ENCODE assay signal across 8 mouse cellular contexts in genomic region chr14:54876539-54877047, GRCm38 (mm10). TPM values are rescaled to one million over a fixed set of nuclear protein-coding genes. Genes with fewer than 3 reads are reported as not detected.
DNase-seq lines count a peak whose midpoint lies in the region; ATAC-seq and TF ChIP-seq lines count a peak whose summit lies in the region.

No protein-coding gene starts in this region.

- TF ChIP-seq CTCF in cortical plate, adult 2 months (IDR thresholded peaks at IDR 0.05; ENCODE audit: extremely low read depth, insufficient read depth, low read length): no peak

- intact Hi-C loops in left cerebral cortex, postnatal 14 days (cut with DNase I): no loop called here

- TF ChIP-seq POLR2A in cortical plate, adult 2 months (IDR thresholded peaks at IDR 0.05; ENCODE audit: extremely low read depth, insufficient read depth, low read length): peak; percentile 72

- H3K4me1 ChIP-seq in cortical plate, adult 2 months (ENCODE audit: control insufficient read depth, insufficient read depth, low read length): no peaks in the 10 kb centered on the region; the same call in 1 of the 2 replicates

- peak overlapping the region; percentile 91 for H3K27ac ChIP-seq in cortical plate, adult 2 months (ENCODE audit: insufficient read depth, low read length)

- H3K4me3 ChIP-seq in cortical plate, adult 2 months (ENCODE audit: insufficient read depth, low read length): peak overlapping the region; percentile 72

- DNase-seq in gastrocnemius, adult 8-10 months (ENCODE audit: low spot score in 2 of 2): peak; percentile 81 to 89
- peak; percentile 88 for DNase-seq in induced T-regulatory cell, adult 2 months (ENCODE audit: low read depth)
- DNase-seq in left cerebral cortex, postnatal 14 days (ENCODE audit: low spot score in 2 of 2): peak; percentile 91 to 93
- peak; percentile 94 for DNase-seq in right cerebral cortex, postnatal 25 days
- DNase-seq in urinary bladder, postnatal 36 days (ENCODE audit: low spot score in 2 of 2): peak; percentile 84 to 89

- peak; percentile 71 for ATAC-seq in activated CD4-positive, CD25-positive, alpha-beta regulatory T cell, adult 4 months
- ATAC-seq in megakaryocyte-erythroid progenitor cell, adult 5-6 weeks (replicated peaks; ENCODE audit: low FRiP score, low TSS enrichment, poor library complexity, severe bottlenecking): peak; percentile 74

RNA-seq across cellular contexts. Expression of gene Ppp1r3e, which starts 0.8 kb away (rescaled TPM):
- polyA plus RNA-seq in activated CD4-positive, CD25-positive, alpha-beta regulatory T cell, adult 4 months (2017; shearing (Covaris generic)): under 1 TPM in 1 of 2 experiments, not detected in 1; 0.93 TPM
- polyA plus RNA-seq in cortical plate, adult 2 months (2012; rRNA removed): 15.7 and 16.1 TPM in 2 replicates
- 1 to 10 TPM; 3.6 to 5.3 (median 4.0) TPM for total RNA-seq in gastrocnemius, adult 8-10 months (2022)
- 10 to 100 TPM; 18.2 to 19.1 TPM for total RNA-seq in left cerebral cortex, postnatal 14 days (2021)
- total RNA-seq in megakaryocyte-erythroid progenitor cell, adult 5-6 weeks (2014; fragmentation: Nextera tagmentation): 15.9 and 16.7 TPM in 2 replicates
- total RNA-seq in megakaryocyte-erythroid progenitor cell, adult 5-6 weeks (2017): 1.6 and 2.5 TPM in 2 replicates

RNA-seq across cellular contexts. Expression of gene Homez, which starts 5.8 kb away (rescaled TPM):
- polyA plus RNA-seq in activated CD4-positive, CD25-positive, alpha-beta regulatory T cell, adult 4 months (2017; shearing (Covaris generic)): 1 to 10 TPM; 5.1 to 8.0 TPM
- polyA plus RNA-seq in cortical plate, adult 2 months (2012; rRNA removed): 9.6 TPM in 2 replicates
- 1 to 10 TPM; 3.3 to 7.6 (median 5.2) TPM for total RNA-seq in gastrocnemius, adult 8-10 months (2022)
- total RNA-seq in left cerebral cortex, postnatal 14 days (2021): 10 to 100 TPM; 11.5 to 16.7 TPM
- total RNA-seq in megakaryocyte-erythroid progenitor cell, adult 5-6 weeks (2014; fragmentation: Nextera tagmentation): 1.2 and 16.1 TPM in 2 replicates
- total RNA-seq in megakaryocyte-erythroid progenitor cell, adult 5-6 weeks (2017): 1.5 and 6.1 TPM in 2 replicates

RNA-seq across cellular contexts. Expression of gene Bcl2l2, which starts 6.6 kb away (rescaled TPM):
- polyA plus RNA-seq in activated CD4-positive, CD25-positive, alpha-beta regulatory T cell, adult 4 months (2017; shearing (Covaris generic)): 1 to 10 TPM; 1.5 to 2.4 TPM
- polyA plus RNA-seq in cortical plate, adult 2 months (2012; rRNA removed): 109 and 115 TPM in 2 replicates
- 10 to 100 TPM; 23.8 to 31.4 (median 26.8) TPM for total RNA-seq in gastrocnemius, adult 8-10 months (2022)
- total RNA-seq in left cerebral cortex, postnatal 14 days (2021): 100 to 1,000 TPM; 104 to 105 TPM
- 7.3 and 9.4 TPM in 2 replicates for total RNA-seq in megakaryocyte-erythroid progenitor cell, adult 5-6 weeks (2014; fragmentation: Nextera tagmentation)
- total RNA-seq in megakaryocyte-erythroid progenitor cell, adult 5-6 weeks (2017): 3.3 and 7.5 TPM in 2 replicates

RNA-seq across cellular contexts. Expression of gene Gm20521, which starts 6.6 kb away (rescaled TPM):
- polyA plus RNA-seq in activated CD4-positive, CD25-positive, alpha-beta regulatory T cell, adult 4 months (2017; shearing (Covaris generic)): not detected
- polyA plus RNA-seq in cortical plate, adult 2 months (2012; rRNA removed): 0.15 and 0.50 TPM in 2 replicates
- total RNA-seq in gastrocnemius, adult 8-10 months (2022): 1 to 10 TPM in 3 of 4 experiments, under 1 TPM in 1; 0.83 to 7.4 (median 3.1) TPM
- 1 to 10 TPM in 1 of 2 experiments, under 1 TPM in 1; 0.40 to 2.1 TPM for total RNA-seq in left cerebral cortex, postnatal 14 days (2021)
- 1.4 TPM in 1 of 2 replicates, not detected in the other for total RNA-seq in megakaryocyte-erythroid progenitor cell, adult 5-6 weeks (2014; fragmentation: Nextera tagmentation)
- total RNA-seq in megakaryocyte-erythroid progenitor cell, adult 5-6 weeks (2017): not detected in 2 replicates

RNA-seq across cellular contexts. Expression of gene Pabpn1, which starts 15.7 kb away (rescaled TPM):
- polyA plus RNA-seq in activated CD4-positive, CD25-positive, alpha-beta regulatory T cell, adult 4 months (2017; shearing (Covaris generic)): 10 to 100 TPM; 22.8 to 30.8 TPM
- 414 and 456 TPM in 2 replicates for polyA plus RNA-seq in cortical plate, adult 2 months (2012; rRNA removed)
- total RNA-seq in gastrocnemius, adult 8-10 months (2022): 10 to 100 TPM; 44.2 to 55.9 (median 50.0) TPM
- total RNA-seq in left cerebral cortex, postnatal 14 days (2021): 100 to 1,000 TPM; 233 to 257 TPM
- 240 and 264 TPM in 2 replicates for total RNA-seq in megakaryocyte-erythroid progenitor cell, adult 5-6 weeks (2014; fragmentation: Nextera tagmentation)
- 332 and 476 TPM in 2 replicates for total RNA-seq in megakaryocyte-erythroid progenitor cell, adult 5-6 weeks (2017)

Comparison
In these comparisons a context has a peak if more than half of its experiments do, and no peak if none do; other contexts are left out.
1. Peak in every context shown above with its lines: DNase-seq, ATAC-seq, H3K4me3 ChIP-seq and H3K27ac ChIP-seq.